Mouse (Mus musculus): ENCODE measurements around the gene Sec31a.

The Sec31a gene

GRCm38 (mm10) chr5:100354644-100355043 is 61.4 kb downstream of the Sec31a start:
- H3K36me3 ChIP-seq (ENCODE audit: insufficient read depth, low read length): no peaks in the 10 kb centered on the region
- peaks cover 9% of the 10 kb centered on the region for H3K9me3 ChIP-seq (ENCODE audit: low read length)
- 0 out of 2 replicates have a peak, but pooled peaks cover 5% of the 10 kb centered on the region for H3K27me3 ChIP-seq (ENCODE audit: insufficient read depth, low read length)
- peak overlapping the region; percentile 43; the same call in 1 of the 2 replicates for H3K4me3 ChIP-seq (replicated peaks; ENCODE audit: low read length)
- H3K4me1 ChIP-seq (replicated peaks; ENCODE audit: low read depth, low read length): peaks cover 48% of the 10 kb centered on the region
- TF ChIP-seq NANOG (IDR thresholded peaks at IDR 0.05; ENCODE audit: borderline replicate concordance, low read length) (no peak), CTCF (conservative IDR thresholded peaks at IDR 0.05; ENCODE audit: low read length) (no peak), POU5F1 (IDR thresholded peaks at IDR 0.05; ENCODE audit: borderline replicate concordance, low read length) (no peak)

GRCm38 (mm10) chr5:100352986-100353848 is 62.8 kb downstream of the Sec31a start:
- H3K4me3 ChIP-seq (replicated peaks; ENCODE audit: low read length): no peak overlapping the region
- no peaks in the 10 kb centered on the region for H3K36me3 ChIP-seq (ENCODE audit: insufficient read depth, low read length)
- no peak for TF ChIP-seq CTCF (conservative IDR thresholded peaks at IDR 0.05; ENCODE audit: low read length)
- TF ChIP-seq NANOG (IDR thresholded peaks at IDR 0.05; ENCODE audit: borderline replicate concordance, low read length): no peak
- TF ChIP-seq POU5F1 (IDR thresholded peaks at IDR 0.05; ENCODE audit: borderline replicate concordance, low read length): no peak
- H3K9me3 ChIP-seq (ENCODE audit: low read length): peaks cover 9% of the 10 kb centered on the region
- 0 out of 2 replicates have a peak, but pooled peaks cover 5% of the 10 kb centered on the region for H3K27me3 ChIP-seq (ENCODE audit: insufficient read depth, low read length)
- H3K4me1 ChIP-seq (replicated peaks; ENCODE audit: low read depth, low read length): peaks cover 48% of the 10 kb centered on the region

- TF ChIP-seq POU5F1 (IDR thresholded peaks at IDR 0.05; ENCODE audit: borderline replicate concordance, low read length) (no peak), CTCF (conservative IDR thresholded peaks at IDR 0.05; ENCODE audit: low read length) (no peak), NANOG (IDR thresholded peaks at IDR 0.05; ENCODE audit: borderline replicate concordance, low read length) (no peak)
- Histone ChIP-seq H3K4me3 (replicated peaks; ENCODE audit: low read length) (no peak overlapping the region), H3K9me3 (ENCODE audit: low read length) (peaks cover 9% of the 10 kb centered on the region), H3K27me3 (ENCODE audit: insufficient read depth, low read length) (0 out of 2 replicates have a peak, but pooled peaks cover 5% of the 10 kb centered on the region), H3K36me3 (ENCODE audit: insufficient read depth, low read length) (no peaks in the 10 kb centered on the region), H3K4me1 (replicated peaks; ENCODE audit: low read depth, low read length) (peaks cover 40% of the 10 kb centered on the region)
Observed at GRCm38 (mm10) chr5:100350907-100351456, 65.1 kb downstream of the Sec31a start.

GRCm38 (mm10) chr5:100349287-100350215 is 66.5 kb downstream of the Sec31a start:
- Histone ChIP-seq H3K4me3 (replicated peaks; ENCODE audit: low read length) (no peak overlapping the region), H3K9me3 (ENCODE audit: low read length) (peaks cover 9% of the 10 kb centered on the region), H3K27me3 (ENCODE audit: insufficient read depth, low read length) (no peaks in the 10 kb centered on the region), H3K36me3 (ENCODE audit: insufficient read depth, low read length) (no peaks in the 10 kb centered on the region), H3K4me1 (replicated peaks; ENCODE audit: low read depth, low read length) (peaks cover 43% of the 10 kb centered on the region)
- TF ChIP-seq NANOG (IDR thresholded peaks at IDR 0.05; ENCODE audit: borderline replicate concordance, low read length): no peak
- no peak for TF ChIP-seq POU5F1 (IDR thresholded peaks at IDR 0.05; ENCODE audit: borderline replicate concordance, low read length)
- no peak for TF ChIP-seq CTCF (conservative IDR thresholded peaks at IDR 0.05; ENCODE audit: low read length)

GRCm38 (mm10) chr5:100345118-100345517 is 70.9 kb downstream of the Sec31a start:
- H3K4me1 ChIP-seq (replicated peaks; ENCODE audit: low read depth, low read length): peaks cover 69% of the 10 kb centered on the region
- no peaks in the 10 kb centered on the region for H3K27me3 ChIP-seq (ENCODE audit: insufficient read depth, low read length)
- H3K36me3 ChIP-seq (ENCODE audit: insufficient read depth, low read length): no peaks in the 10 kb centered on the region
- no peaks in the 10 kb centered on the region for H3K9me3 ChIP-seq (ENCODE audit: low read length)
- TF ChIP-seq POU5F1 (IDR thresholded peaks at IDR 0.05; ENCODE audit: borderline replicate concordance, low read length): no peak
- TF ChIP-seq CTCF (conservative IDR thresholded peaks at IDR 0.05; ENCODE audit: low read length): peak; percentile 77
- H3K4me3 ChIP-seq (replicated peaks; ENCODE audit: low read length): no peak overlapping the region

- Histone ChIP-seq H3K9me3 (ENCODE audit: low read length) (no peaks in the 10 kb centered on the region), H3K4me1 (replicated peaks; ENCODE audit: low read depth, low read length) (peaks cover 81% of the 10 kb centered on the region), H3K36me3 (ENCODE audit: insufficient read depth, low read length) (no peaks in the 10 kb centered on the region), H3K4me3 (replicated peaks; ENCODE audit: low read length) (no peak overlapping the region), H3K27me3 (ENCODE audit: insufficient read depth, low read length) (no peaks in the 10 kb centered on the region)
- TF ChIP-seq NANOG (IDR thresholded peaks at IDR 0.05; ENCODE audit: borderline replicate concordance, low read length) (0 out of 2 replicates have a peak, but pooled peaks have one; percentile 7), POU5F1 (IDR thresholded peaks at IDR 0.05; ENCODE audit: borderline replicate concordance, low read length) (no peak)
Observed at GRCm38 (mm10) chr5:100343087-100343486, 72.9 kb downstream of the Sec31a start.

- Histone ChIP-seq H3K27me3 (ENCODE audit: insufficient read depth, low read length) (no peaks in the 10 kb centered on the region), H3K9me3 (ENCODE audit: low read length) (no peaks in the 10 kb centered on the region), H3K36me3 (ENCODE audit: insufficient read depth, low read length) (no peaks in the 10 kb centered on the region), H3K4me1 (replicated peaks; ENCODE audit: low read depth, low read length) (peaks cover 86% of the 10 kb centered on the region), H3K4me3 (replicated peaks; ENCODE audit: low read length) (no peak overlapping the region)
- TF ChIP-seq NANOG (IDR thresholded peaks at IDR 0.05; ENCODE audit: borderline replicate concordance, low read length) (no peak), POU5F1 (IDR thresholded peaks at IDR 0.05; ENCODE audit: borderline replicate concordance, low read length) (no peak), CTCF (conservative IDR thresholded peaks at IDR 0.05; ENCODE audit: low read length) (no peak)
Observed at GRCm38 (mm10) chr5:100342422-100342821, 73.6 kb downstream of the Sec31a start.

- Histone ChIP-seq H3K9me3 (ENCODE audit: low read length) (no peaks in the 10 kb centered on the region), H3K36me3 (ENCODE audit: insufficient read depth, low read length) (no peaks in the 10 kb centered on the region), H3K4me3 (replicated peaks; ENCODE audit: low read length) (no peak overlapping the region), H3K4me1 (replicated peaks; ENCODE audit: low read depth, low read length) (peaks cover 88% of the 10 kb centered on the region), H3K27me3 (ENCODE audit: insufficient read depth, low read length) (0 out of 2 replicates have a peak, but pooled peaks cover 2% of the 10 kb centered on the region)
- TF ChIP-seq CTCF (conservative IDR thresholded peaks at IDR 0.05; ENCODE audit: low read length): no peak
- no peak for TF ChIP-seq NANOG (IDR thresholded peaks at IDR 0.05; ENCODE audit: borderline replicate concordance, low read length)
- TF ChIP-seq POU5F1 (IDR thresholded peaks at IDR 0.05; ENCODE audit: borderline replicate concordance, low read length): no peak
Observed at GRCm38 (mm10) chr5:100341042-100341441, 75.0 kb downstream of the Sec31a start.

Measured in E14TG2a.4 (cell line).